Mouse (Mus musculus) testis, adult 2 months (tissue): Measurements from ENCODE around the gene Hesx1. TPM values are rescaled to one million over a fixed set of nuclear protein-coding genes. Genes with fewer than 3 reads are reported as not detected.
"Not testable (repeated sequence)": the region's sequence is repeated elsewhere in the genome, so short reads cannot be mapped to it uniquely, and the experiment has no call there.

Experiments used
- H3K27ac ChIP-seq: fragments of 200-500 bp; 2 replicates; pipeline ENCODE4 v1.5.1; 2012; ENCODE audit warnings: low read depth, low read length; ENCODE audit not compliant: control insufficient read depth, insufficient read depth
- H3K27me3 ChIP-seq: fragments of 200-500 bp; 2 replicates; pipeline ENCODE4 v1.6.1; 2012; ENCODE audit warnings: mild to moderate bottlenecking, low read length, moderate library complexity; ENCODE audit not compliant: control insufficient read depth, insufficient read depth
- H3K36me3 ChIP-seq: fragments of 200-500 bp; 2 replicates; pipeline ENCODE4 v1.6.1; 2012; ENCODE audit warnings: mild to moderate bottlenecking, low read length; ENCODE audit not compliant: control insufficient read depth, insufficient read depth
- H3K4me1 ChIP-seq: fragments of 200-500 bp; 2 replicates; pipeline ENCODE4 v1.6.1; 2012; ENCODE audit warnings: low read length; ENCODE audit not compliant: control insufficient read depth, insufficient read depth
- H3K4me3 ChIP-seq: fragments of 200-500 bp; 2 replicates; pipeline ENCODE4 v1.5.1; 2012; ENCODE audit warnings: low read depth, mild to moderate bottlenecking, low read length, moderate library complexity, mixed read lengths; ENCODE audit not compliant: control insufficient read depth
- CTCF ChIP-seq: fragments of 200-500 bp; IDR thresholded peaks from 2 replicates; pipeline ENCODE4 v1.5.1; 2012; ENCODE audit warnings: low read depth, mild to moderate bottlenecking, inconsistent platforms, low read length, moderate library complexity; ENCODE audit not compliant: control insufficient read depth, insufficient read depth, insufficient replicate concordance
- POLR2A ChIP-seq: fragments of 200-500 bp; IDR thresholded peaks from 2 replicates; pipeline ENCODE4 v1.6.1; 2012; ENCODE audit warnings: low read depth, mild to moderate bottlenecking, inconsistent platforms, low read length, moderate library complexity; ENCODE audit not compliant: control insufficient read depth
- polyA plus RNA-seq: library from polyadenylated mRNA; depleted of rRNA; stranded (reverse); fragments of >200 nt; gene quantifications from 2 replicates; pipeline ENCODE4 v1.2.3, GENCODE M21; 2012; rRNA removed

The Hesx1 gene
- polyA plus RNA-seq = not detected in 2 replicates

DNA sequence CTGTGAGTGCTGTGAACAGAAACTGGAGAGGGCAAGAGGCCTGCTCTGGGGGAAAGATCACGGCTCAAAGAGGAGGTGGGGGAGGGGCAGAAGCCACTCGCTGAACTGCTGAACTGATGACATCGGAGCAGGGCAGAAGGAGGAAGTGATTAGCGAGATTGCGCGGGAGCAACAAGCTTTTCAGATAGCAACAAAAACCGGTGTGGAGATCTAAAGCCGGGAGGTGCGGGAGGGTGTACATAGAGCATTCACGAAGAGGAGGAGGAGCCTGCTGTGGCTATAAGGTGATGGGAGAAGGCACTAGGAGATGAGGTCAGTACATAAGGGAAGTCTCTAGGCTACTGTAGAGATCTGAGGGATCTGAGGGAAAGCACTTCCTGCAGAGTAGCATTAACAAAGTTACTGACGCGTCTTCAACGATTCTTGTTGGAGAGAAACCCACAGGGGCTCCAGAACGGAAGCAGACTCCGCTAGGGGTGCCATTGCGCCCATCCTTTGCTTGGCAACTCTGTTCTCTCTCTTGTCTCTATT lies at the start of gene Hesx1:
TSS of gene Hesx1 (plus strand) at position 206 of the 531 bp plus-strand sequence.
- H3K4me1 ChIP-seq = peaks cover 7% of the 10 kb centered on the region
- H3K36me3 ChIP-seq = no peaks in the 10 kb centered on the region
- no peak for TF ChIP-seq CTCF
- no peak for TF ChIP-seq POLR2A
- peak within 1 kb of the TSS; percentile 62 for H3K4me3 ChIP-seq
- H3K27me3 ChIP-seq = no peaks in the 10 kb centered on the region
- 0 out of 2 replicates have a peak within 1 kb of the TSS, but pooled peaks have one; percentile 18 for H3K27ac ChIP-seq

DNA sequence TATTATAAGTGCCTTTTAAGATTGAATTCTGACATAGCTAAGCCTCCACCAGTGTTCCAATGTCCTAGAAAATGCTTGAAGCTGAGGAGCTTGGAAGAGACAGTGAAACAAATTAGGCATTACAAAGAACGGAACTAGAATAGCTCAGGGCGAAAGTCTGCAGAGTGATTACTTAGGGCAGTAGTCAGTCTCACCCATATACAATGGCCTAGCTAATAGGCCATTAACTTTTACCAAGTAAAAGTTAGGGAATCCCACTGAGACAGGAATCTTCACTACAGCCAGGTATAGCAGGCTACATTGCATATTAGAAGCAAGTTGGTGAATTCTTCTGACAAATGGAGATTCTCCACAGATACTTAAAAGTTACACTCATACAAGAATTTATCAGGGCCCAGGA lies 38.1 kb upstream of the Hesx1 start:
- H3K4me3 ChIP-seq, H3K4me1 ChIP-seq, H3K27me3 ChIP-seq, H3K27ac ChIP-seq, H3K36me3 ChIP-seq: not testable (repeated sequence)

DNA sequence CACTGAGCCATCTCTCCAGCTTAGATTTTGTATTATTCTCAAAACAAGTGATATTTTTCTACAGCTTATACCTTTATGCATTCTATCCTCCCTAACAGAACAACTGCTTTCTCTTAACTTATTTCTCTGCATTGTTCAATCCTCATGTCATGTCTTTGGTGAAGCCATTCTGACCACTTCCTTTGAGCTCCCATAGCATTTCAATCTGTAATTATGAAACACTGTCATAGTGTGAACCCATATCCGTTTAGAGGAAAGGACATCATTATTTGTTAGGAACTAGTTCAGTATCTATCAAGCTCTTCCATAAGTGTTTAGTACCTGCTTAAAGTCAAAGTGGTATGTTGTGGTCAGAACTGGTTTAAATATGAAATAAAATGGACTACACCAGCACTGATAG lies 33.7 kb upstream of the Hesx1 start:
- H3K27ac ChIP-seq = no peak overlapping the region
- H3K27me3 ChIP-seq = no peaks in the 10 kb centered on the region
- no peak overlapping the region for H3K4me3 ChIP-seq
- TF ChIP-seq POLR2A = no peak
- no peak for TF ChIP-seq CTCF
- H3K4me1 ChIP-seq = no peaks in the 10 kb centered on the region
- no peaks in the 10 kb centered on the region for H3K36me3 ChIP-seq

DNA sequence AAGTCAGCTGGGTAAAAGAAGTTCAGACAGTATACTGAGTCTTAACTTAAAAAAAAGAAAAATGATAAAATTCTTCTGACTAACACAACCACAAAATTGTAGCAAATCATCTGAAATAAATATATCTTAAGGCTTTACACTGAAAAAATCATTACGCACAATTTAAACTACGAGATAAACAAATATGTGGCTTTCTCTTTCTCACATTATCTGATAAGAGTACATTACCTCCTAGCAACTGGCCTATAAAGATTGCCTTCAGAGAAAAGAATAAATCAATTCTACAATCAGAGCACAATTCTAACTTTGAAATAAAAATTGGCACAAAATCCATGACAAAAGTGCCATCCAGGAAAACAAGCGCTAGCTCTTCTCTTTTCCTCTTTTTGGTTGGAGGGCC lies 25.1 kb upstream of the Hesx1 start:
- Histone ChIP-seq H3K27me3 (no peaks in the 10 kb centered on the region), H3K4me1 (no peaks in the 10 kb centered on the region), H3K4me3 (no peak overlapping the region), H3K27ac (no peak overlapping the region), H3K36me3 (no peaks in the 10 kb centered on the region)
- TF ChIP-seq POLR2A = no peak
- TF ChIP-seq CTCF = no peak

DNA sequence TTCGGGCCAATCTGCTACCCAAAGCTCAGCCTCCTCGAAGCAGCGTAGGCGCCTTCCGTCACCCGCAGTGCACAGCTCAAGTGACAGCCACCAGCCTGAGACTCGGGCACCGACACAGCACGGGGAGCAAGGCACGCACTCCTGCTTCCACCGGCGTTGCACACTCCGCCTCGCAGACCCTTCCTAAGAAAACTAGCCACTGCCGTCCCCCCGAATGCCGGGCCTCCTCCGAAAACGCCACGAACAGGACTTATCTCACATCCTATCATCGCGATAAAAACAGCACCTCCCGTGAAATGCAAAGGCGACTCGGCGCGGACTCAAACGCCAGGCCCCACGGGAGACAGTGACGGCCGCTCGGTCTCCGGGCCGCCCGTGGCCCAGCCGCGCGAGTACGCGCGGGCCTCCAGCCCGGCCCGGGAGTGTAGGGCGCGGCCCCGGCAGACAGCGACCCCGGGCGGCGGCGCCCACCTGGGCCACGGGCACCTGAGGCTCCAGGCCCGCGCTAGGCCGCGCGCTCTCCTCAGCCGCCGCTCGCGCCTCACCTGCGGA lies 24.3 kb upstream of the Hesx1 start:
- TF ChIP-seq POLR2A (no peak), CTCF (no peak)
- H3K27ac ChIP-seq = peak overlapping the region; percentile 87
- no peaks in the 10 kb centered on the region for H3K36me3 ChIP-seq
- H3K4me3 ChIP-seq = peak overlapping the region; percentile 95
- H3K4me1 ChIP-seq = no peaks in the 10 kb centered on the region
- no peaks in the 10 kb centered on the region for H3K27me3 ChIP-seq

DNA sequence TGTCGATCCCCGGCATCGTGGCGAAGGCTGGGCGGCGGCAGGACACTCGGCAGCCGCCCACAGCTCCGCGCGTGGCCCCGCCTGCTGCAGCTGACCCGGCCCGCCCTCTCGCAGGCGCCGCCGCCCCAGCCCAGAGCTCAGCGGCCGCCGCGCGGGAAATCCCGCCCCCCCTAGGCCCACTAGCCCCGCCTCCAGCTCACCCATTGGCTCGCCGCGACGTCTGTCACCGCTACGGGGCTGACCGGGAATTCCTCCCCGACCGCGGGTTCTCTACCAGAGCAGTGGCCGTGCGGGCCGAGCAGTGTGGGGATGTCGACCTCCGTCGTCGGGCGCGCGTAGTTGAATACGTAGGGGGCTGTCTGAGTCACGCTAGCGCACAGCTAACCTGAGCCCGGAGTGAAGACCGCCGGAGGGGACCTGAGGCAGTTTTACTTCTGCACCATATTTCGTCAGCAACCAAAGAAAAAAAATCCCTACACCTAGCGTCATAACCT lies 23.7 kb upstream of the Hesx1 start:
- peak overlapping the region; percentile 95 for H3K4me3 ChIP-seq
- no peak for TF ChIP-seq CTCF
- peak; percentile 87 for TF ChIP-seq POLR2A
- H3K36me3 ChIP-seq = no peaks in the 10 kb centered on the region
- no peaks in the 10 kb centered on the region for H3K4me1 ChIP-seq
- no peaks in the 10 kb centered on the region for H3K27me3 ChIP-seq
- peak overlapping the region; percentile 87 for H3K27ac ChIP-seq

DNA sequence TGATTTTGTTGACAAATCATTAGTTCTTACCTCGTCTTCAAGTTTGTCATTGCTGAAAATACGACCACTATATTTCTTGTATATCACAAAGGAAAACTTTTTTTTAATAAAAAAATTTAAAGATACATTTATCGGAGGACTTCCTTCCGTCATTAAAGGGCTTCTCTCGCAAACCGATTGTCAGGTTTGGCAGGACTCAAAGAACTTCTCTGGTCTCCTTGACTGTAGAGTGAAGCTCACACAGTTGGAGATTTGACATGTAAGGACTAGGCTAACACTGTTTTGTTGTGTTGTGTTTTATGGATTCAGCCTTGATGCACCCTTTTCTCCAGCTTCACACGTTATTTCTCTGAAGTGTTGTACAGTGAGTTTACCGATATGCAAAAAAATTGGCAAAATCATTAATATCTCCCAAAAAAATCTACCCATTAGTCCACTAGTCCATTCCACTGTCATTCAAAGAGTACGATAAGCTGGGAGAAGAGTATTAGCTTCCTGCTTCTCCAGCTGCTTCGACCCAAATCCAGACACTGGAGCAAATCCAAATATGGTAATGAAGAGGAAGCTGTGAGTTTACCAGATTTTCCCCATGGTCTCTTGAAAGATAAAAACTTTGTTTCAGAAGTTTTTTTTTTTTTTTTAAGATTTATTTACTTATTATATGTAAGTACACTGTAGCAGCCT lies 23.0 kb upstream of the Hesx1 start, which contains the start of gene Appl1:
TSS of gene Appl1 (minus strand) at position 127 of the 684 bp plus-strand sequence.
- H3K27me3 ChIP-seq = no peaks in the 10 kb centered on the region
- H3K4me1 ChIP-seq = no peaks in the 10 kb centered on the region
- H3K36me3 ChIP-seq = no peaks in the 10 kb centered on the region
- peak within 1 kb of the TSS; percentile 87 for H3K27ac ChIP-seq
- TF ChIP-seq CTCF = no peak
- no peak for TF ChIP-seq POLR2A
- peak within 1 kb of the TSS; percentile 95 for H3K4me3 ChIP-seq

DNA sequence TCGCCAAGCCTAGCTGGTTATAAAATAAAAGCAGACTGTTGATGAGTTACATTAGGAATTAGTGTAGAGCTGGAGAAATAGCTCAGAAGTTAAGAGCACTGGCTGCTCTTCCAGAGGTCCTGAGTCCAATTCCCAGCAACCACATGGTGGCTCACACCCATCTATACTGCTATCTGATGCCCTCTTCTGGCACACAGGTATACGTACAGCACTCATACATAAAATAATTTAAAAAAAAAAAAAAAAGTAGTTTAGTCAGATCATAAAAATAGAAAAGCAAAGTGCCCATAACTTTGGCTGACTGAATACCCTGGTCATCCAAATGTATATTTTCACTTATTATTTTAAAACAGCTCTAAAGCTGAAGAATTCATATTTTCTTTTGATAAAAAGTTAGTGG lies 21.1 kb upstream of the Hesx1 start:
- peaks cover 9% of the 10 kb centered on the region for H3K4me1 ChIP-seq
- H3K27ac ChIP-seq = no peak overlapping the region
- no peaks in the 10 kb centered on the region for H3K36me3 ChIP-seq
- no peaks in the 10 kb centered on the region for H3K27me3 ChIP-seq
- H3K4me3 ChIP-seq = no peak overlapping the region
- TF ChIP-seq CTCF (no peak), POLR2A (no peak)
